Mouse (Mus musculus) hematopoietic stem cell, adult 5-6 weeks (primary cell): ENCODE data around the gene Cnr2. TPM values are rescaled to one million over a fixed set of nuclear protein-coding genes. Genes with fewer than 3 reads are reported as not detected.

Experiments
- ATAC-seq, 2 experiments: fragments of 125-278 bp in 1 of 2; replicated peaks in 1 of 2; 2 replicates each; pipeline ENCODE4 v1.8.0; 2016 to 2017; ENCODE audit warnings: inconsistent platforms in 2 of 2, mild to moderate bottlenecking in 2 of 2, moderate number of reproducible peaks in 2 of 2, low read depth in 1 of 2, moderate TSS enrichment in 1 of 2; ENCODE audit not compliant: low FRiP score in 2 of 2, poor library complexity in 2 of 2, severe bottlenecking in 2 of 2, insufficient read depth in 1 of 2, low TSS enrichment in 1 of 2
- total RNA-seq: library from RNA; stranded (forward); fragments of 172-1452, 232-1000 nt; gene quantifications from 2 replicates; pipeline ENCODE4 v1.2.3, GENCODE M21; 2017

Gene Cnr2
- total RNA-seq, 1 experiment from 2014 or later, result 3.1 TPM

DNA sequence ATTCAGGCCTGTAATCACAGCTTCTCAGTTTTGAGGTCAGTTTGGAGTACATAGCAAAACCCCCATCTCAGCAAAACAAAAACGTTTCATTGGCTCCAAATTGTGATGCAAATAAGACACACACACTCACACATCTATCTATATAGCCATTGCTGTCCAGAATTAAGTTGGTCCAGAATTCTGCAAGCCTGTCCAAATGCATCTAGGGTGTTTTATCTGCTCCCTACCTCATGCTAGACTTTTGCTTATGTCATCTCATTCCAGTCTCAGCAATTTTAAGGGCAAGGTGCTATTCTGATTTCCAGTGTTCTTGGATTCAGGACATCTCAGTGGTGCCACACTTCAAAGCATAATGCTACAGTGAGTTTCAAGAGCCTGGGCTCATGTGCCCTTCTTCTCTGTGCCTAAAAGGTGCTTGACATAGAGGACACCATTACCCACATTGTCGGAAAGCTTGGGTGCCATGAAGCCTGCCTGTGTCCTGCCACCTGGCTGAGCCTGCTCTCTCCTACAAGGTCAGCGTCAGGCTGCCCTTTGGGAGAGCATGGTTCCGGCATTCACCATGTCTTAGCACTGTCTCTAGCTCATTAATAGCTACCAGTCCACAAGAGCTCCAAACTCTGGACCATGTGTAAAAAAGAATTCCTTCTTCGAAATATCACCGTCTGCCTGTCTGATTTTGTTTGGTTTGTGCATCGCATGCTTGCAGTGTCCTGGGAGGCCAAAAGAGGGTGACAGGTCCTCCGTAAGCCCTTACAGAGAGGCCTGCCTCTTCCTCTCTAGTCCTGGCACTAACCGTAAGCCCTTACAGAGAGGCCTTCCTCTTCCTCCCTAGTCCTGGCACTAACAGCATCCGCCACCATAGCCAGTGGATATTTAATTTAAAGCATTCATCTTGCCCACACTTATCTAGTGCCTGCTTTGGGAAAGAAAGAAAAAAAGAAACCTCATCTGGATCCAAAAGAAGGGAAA lies 20.3 kb upstream of the Cnr2 start:
- ATAC-seq, result no peak

DNA sequence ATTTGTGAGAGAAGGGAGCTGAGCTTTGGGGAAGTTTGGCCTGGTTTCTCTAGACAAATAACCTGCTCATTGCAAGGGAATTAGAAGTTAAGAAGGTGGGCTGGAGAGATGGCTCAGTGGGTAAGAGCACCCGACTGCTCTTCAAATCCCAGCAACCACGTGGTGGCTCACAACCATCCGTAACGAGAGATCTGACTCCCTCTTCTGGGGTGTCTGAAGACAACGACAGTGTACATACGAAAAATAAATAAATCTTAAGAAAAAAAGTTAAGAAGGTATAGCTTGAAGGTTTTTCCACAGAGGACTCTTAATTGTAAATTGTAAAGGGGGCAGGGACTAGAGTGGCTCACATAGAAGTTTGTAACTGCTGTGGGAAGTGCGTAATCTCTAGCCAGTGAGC lies 19.6 kb upstream of the Cnr2 start:
- no peak for ATAC-seq

GRCm38 (mm10) chr4:135875991-135876582 lies 19.1 kb upstream of the Cnr2 start:
- ATAC-seq, result peak; percentile 18 to 22; a peak in 3 of 4 replicates

DNA sequence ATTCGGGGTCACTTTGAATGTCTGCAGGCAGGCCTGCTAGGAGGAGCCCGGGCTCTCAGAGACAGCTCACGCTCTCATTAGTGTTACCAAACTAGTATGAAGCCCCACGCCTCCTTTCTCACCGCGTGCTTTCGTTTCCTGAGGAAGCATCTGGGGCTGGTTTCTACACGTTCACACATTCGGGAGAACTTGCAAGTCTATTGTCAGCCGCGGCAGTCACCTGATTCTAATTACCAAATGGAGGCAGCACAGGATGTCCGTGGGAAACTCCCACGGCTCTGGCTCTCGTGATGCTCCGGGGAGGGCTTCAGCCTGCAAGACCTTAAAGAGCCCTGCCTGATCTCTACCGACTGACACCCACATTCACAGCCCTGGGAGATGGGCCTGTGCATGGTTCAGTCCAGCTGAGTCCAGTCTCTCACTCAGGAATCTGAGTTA lies 18.6 kb upstream of the Cnr2 start:
- peak; percentile 75 to 83 for ATAC-seq

- no peak for ATAC-seq
These were observed 17.5 kb upstream of the Cnr2 start for GRCm38 (mm10) chr4:135877742-135878141.

GRCm38 (mm10) chr4:135879021-135879420 lies 16.2 kb upstream of the Cnr2 start:
- ATAC-seq, result no peak

DNA sequence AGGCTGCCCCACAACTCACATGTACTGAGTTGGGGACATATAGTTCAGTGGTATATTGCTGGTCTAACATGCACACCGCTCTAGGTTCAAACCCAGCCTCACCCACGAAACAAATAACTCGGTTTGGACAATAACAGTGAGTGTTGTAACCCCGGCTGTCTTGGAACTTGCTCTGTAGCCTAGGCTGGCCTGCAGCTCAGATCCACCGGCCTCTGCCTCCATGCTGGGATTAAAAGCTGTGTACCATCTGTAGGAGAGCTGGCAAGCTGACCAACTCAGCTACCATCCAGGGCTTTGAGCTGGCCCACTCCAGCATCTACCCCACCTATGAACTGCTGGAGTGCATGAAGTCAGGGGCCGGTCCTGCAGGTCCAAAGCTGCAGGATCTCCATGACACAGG lies 15.2 kb upstream of the Cnr2 start:
- no peak for ATAC-seq

GRCm38 (mm10) chr4:135880576-135880975 lies 14.6 kb upstream of the Cnr2 start:
- no peak for ATAC-seq

- no peak for ATAC-seq
These were observed 13.2 kb upstream of the Cnr2 start for GRCm38 (mm10) chr4:135882023-135882422.

GRCm38 (mm10) chr4:135883401-135883851 lies 11.8 kb upstream of the Cnr2 start:
- ATAC-seq, result no peak

- ATAC-seq, result no peak
These were observed 11.2 kb upstream of the Cnr2 start for GRCm38 (mm10) chr4:135883881-135884516.

- ATAC-seq, result no peak
These were observed 10.7 kb upstream of the Cnr2 start for GRCm38 (mm10) chr4:135884531-135884930.

DNA sequence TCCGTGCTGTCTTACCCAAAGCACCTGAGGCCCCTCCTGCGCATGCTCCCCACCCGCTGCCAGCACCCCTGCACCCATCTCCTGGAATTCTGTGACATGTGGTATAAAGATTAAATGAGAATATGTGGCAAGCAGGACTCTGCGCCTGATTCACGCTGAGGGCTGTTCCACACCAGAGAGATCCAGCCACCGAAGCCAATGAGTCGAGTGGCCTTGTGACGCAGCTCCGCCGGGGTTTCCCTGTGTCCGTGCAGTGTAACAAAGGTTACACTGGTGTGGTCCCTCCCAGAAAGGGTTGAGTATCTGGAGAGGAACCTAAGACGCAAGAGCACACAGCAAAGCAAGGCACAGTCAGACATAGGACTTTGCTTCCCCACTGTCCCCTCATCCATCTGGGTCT lies 9.5 kb upstream of the Cnr2 start:
- no peak for ATAC-seq

DNA sequence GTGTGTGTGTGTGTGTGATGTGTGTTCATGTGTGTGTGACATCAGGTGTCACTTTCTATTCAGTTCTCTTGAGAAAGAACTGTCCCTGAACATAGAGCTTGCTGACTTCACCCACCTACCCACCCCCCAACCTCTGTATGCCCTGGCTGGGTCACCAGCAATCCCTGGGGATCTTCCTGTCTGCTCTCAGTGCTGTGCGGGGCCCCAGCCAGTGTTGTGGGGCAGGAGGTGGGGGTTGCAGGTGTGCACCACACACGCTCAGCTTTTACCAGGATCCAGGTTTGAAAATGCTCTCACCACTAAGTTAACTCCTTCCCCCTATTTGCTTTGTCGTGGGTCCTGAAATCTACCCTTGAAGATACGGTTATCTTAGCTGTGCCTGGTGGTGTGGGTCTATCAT lies 9.0 kb upstream of the Cnr2 start:
- ATAC-seq, result no peak

GRCm38 (mm10) chr4:135888448-135889057 lies 6.6 kb upstream of the Cnr2 start:
- ATAC-seq, result no peak

DNA sequence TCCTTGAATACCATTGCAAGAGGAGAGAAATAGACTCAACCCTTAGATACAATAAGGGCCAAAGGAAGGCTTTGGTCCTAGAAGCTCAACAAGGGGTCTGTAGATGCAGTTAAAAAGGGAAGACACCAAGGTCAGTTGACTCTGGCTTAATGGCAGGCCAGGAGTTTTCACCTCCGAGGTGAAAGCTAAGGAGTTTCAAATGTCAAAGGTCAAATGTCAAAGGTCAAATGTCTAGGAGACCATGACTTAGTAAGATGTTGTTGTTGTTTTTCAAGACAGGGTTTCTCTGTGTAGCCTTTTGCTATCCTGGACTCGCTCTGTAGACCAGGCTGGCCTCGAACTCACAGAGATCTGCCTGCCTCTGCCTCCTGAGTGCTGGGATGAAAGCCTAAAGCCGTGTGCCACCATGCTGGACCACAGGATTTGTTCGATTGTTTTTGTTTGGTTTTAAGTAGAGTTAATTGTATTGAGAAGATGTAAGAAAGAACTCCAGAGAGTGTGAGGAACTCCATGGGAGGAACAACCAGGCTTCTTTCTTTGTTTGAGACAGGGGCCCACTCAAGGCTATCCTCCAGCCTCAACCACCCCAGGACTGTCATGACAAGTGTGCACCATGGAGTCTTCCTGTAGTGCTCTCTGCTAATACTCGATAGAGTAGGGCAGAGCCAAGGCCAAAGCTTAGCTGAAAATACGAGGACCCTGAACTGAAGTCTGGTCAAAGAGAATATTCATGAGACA lies 5.9 kb upstream of the Cnr2 start:
- ATAC-seq, result no peak

DNA sequence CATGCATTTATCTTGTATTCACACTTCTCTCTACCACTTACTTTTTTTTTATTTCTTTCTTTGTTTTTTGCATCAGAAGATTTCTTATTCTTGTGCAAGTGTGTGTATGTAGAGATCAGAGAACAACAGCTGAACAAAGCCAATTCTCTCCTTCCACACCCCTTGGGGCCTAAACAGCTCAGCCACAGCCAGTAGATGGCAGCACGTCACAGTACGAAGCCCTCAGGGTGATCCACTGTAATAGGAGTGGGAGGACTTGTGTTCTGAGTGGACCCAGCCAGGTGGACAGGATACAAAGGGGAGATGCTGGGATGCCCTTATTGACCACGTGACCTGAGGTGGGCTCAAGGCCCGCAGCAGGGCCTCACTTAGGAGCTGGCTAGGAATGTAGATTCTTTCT lies 5.3 kb upstream of the Cnr2 start:
- peak; percentile 88 to 92 for ATAC-seq
